In genomic region chr10:57794018-57794417, GRCm38 (mm10) we compare ENCODE assay signal across 8 mouse cellular contexts. TPM values are rescaled to one million over a fixed set of nuclear protein-coding genes. Genes with fewer than 3 reads are reported as not detected.
DNase-seq lines count a peak whose midpoint lies in the region; ATAC-seq and TF ChIP-seq lines count a peak whose summit lies in the region.

TSS of gene Smpdl3a (plus strand) at chr10:57794335.

- TF ChIP-seq POLR2A in cerebellum, adult 2 months (IDR thresholded peaks at IDR 0.05; ENCODE audit: borderline replicate concordance, insufficient read depth, low read length) = no peak
- TF ChIP-seq POLR2A in limb, embryonic 14.5 days (IDR thresholded peaks at IDR 0.05; ENCODE audit: borderline replicate concordance, extremely low read depth, insufficient read depth, insufficient read length) = no peak
- no peak for TF ChIP-seq POLR2A in small intestine, adult 2 months (IDR thresholded peaks at IDR 0.05; ENCODE audit: low read depth, low read length)

- H3K27ac ChIP-seq in cerebellum, adult 2 months (ENCODE audit: insufficient read depth, low read length) = 0 out of 2 replicates have a peak within 1 kb of the TSS, but pooled peaks have one; percentile 58
- H3K27ac ChIP-seq in forebrain, embryonic 11.5 days (ENCODE audit: low read depth, low read length) = 0 out of 2 replicates have a peak within 1 kb of the TSS, but pooled peaks have one; percentile 37
- H3K27ac ChIP-seq in limb, embryonic 14.5 days (replicated peaks; ENCODE audit: low read depth, low read length) = no peak within 1 kb of the TSS
- H3K27ac ChIP-seq in small intestine, adult 2 months (ENCODE audit: insufficient read depth, low read depth, low read length) = peak within 1 kb of the TSS; percentile 91

- peak; percentile 1 for ATAC-seq in CD4-positive, CD25-positive, alpha-beta regulatory T cell, adult 4 months
- ATAC-seq in forebrain, embryonic 11.5 days (replicated peaks; ENCODE audit: low FRiP score) = no peak
- no peak for ATAC-seq in limb, embryonic 14.5 days (ENCODE audit: low FRiP score, low read depth)

- WGBS in cerebellum, adult 2 months = 91% methylated on average over 7 of the region's 7 CpGs
- 77% methylated on average over 7 of the region's 7 CpGs for WGBS in forebrain, embryonic 11.5 days
- 78% methylated on average over 7 of the region's 7 CpGs for WGBS in limb, embryonic 14.5 days
- WGBS in small intestine, adult 2 months = 23% methylated on average over 7 of the region's 7 CpGs

- H3K27me3 ChIP-seq in cerebellum, adult 2 months (ENCODE audit: control insufficient read depth, insufficient read depth, low read length) = no peaks in the 10 kb centered on the region
- H3K27me3 ChIP-seq in forebrain, embryonic 11.5 days (ENCODE audit: control insufficient read depth, insufficient read depth, low read length) = no peaks in the 10 kb centered on the region
- no peaks in the 10 kb centered on the region for H3K27me3 ChIP-seq in limb, embryonic 14.5 days (ENCODE audit: control insufficient read depth, insufficient read depth, low read length)
- no peaks in the 10 kb centered on the region for H3K27me3 ChIP-seq in small intestine, adult 2 months (ENCODE audit: control insufficient read depth, insufficient read depth, low read length)

- no peaks in the 10 kb centered on the region for H3K36me3 ChIP-seq in forebrain, embryonic 11.5 days (ENCODE audit: control insufficient read depth, insufficient read depth, low read length)
- no peaks in the 10 kb centered on the region for H3K36me3 ChIP-seq in limb, embryonic 14.5 days (ENCODE audit: control insufficient read depth, insufficient read depth, low read length)
- H3K36me3 ChIP-seq in small intestine, adult 2 months (ENCODE audit: control insufficient read depth, insufficient read depth, low read length) = no peaks in the 10 kb centered on the region

- H3K9me3 ChIP-seq in forebrain, embryonic 11.5 days (ENCODE audit: control insufficient read depth, low read length) = peaks cover 2% of the 10 kb centered on the region; the same call in 1 of the 2 replicates
- 0 out of 2 replicates have a peak, but pooled peaks cover 4% of the 10 kb centered on the region for H3K9me3 ChIP-seq in limb, embryonic 14.5 days (ENCODE audit: control insufficient read depth, low read length)

- peak within 1 kb of the TSS; percentile 70 for H3K9ac ChIP-seq in forebrain, embryonic 11.5 days (ENCODE audit: low read length)
- H3K9ac ChIP-seq in limb, embryonic 14.5 days (ENCODE audit: low read depth, low read length, severe bottlenecking) = peak within 1 kb of the TSS; percentile 70

- no peak for DNase-seq in cerebellum, adult 2 months
- no peak for DNase-seq in cerebellum, postnatal 4 days (ENCODE audit: low spot score in 2 of 2)
- no peak for DNase-seq in forebrain, embryonic 11.5 days (ENCODE audit: low spot score)
- DNase-seq in heart, postnatal 4 days = no peak
- no peak for DNase-seq in limb, embryonic 14.5 days (ENCODE audit: low spot score)
- no peak for DNase-seq in thymus, adult 18-20 months

- no peak for TF ChIP-seq CTCF in cerebellum, adult 2 months (IDR thresholded peaks at IDR 0.05; ENCODE audit: borderline replicate concordance, insufficient read depth, low read depth, low read length)
- TF ChIP-seq CTCF in small intestine, adult 2 months (IDR thresholded peaks at IDR 0.05; ENCODE audit: extremely low read depth, insufficient read length, insufficient replicate concordance, low read depth, low read length) = no peak

- H3K4me3 ChIP-seq in cerebellum, adult 2 months (replicated peaks; ENCODE audit: insufficient read depth, low read depth, low read length) = peak within 1 kb of the TSS; percentile 52
- H3K4me3 ChIP-seq in forebrain, embryonic 11.5 days (ENCODE audit: low read depth, low read length) = peak within 1 kb of the TSS; percentile 37
- H3K4me3 ChIP-seq in limb, embryonic 14.5 days (replicated peaks; ENCODE audit: low read length) = peak within 1 kb of the TSS; percentile 56
- H3K4me3 ChIP-seq in small intestine, adult 2 months (ENCODE audit: low read depth, low read length) = peak within 1 kb of the TSS; percentile 89

- peak within 1 kb of the TSS; percentile 80 for H3K4me2 ChIP-seq in forebrain, embryonic 11.5 days (ENCODE audit: low read depth, low read length, severe bottlenecking)
- peak within 1 kb of the TSS; percentile 97 for H3K4me2 ChIP-seq in limb, embryonic 14.5 days (replicated peaks; ENCODE audit: low read depth, low read length, severe bottlenecking)

- no peaks in the 10 kb centered on the region for H3K4me1 ChIP-seq in cerebellum, adult 2 months (ENCODE audit: control insufficient read depth, insufficient read depth, low read length)
- H3K4me1 ChIP-seq in forebrain, embryonic 11.5 days (replicated peaks; ENCODE audit: control insufficient read depth, insufficient read depth, low read length) = peaks cover 16% of the 10 kb centered on the region; the same call in 1 of the 2 replicates
- no peaks in the 10 kb centered on the region for H3K4me1 ChIP-seq in limb, embryonic 14.5 days (ENCODE audit: control insufficient read depth, insufficient read depth, low read length)
- peaks cover 2% of the 10 kb centered on the region; the same call in 1 of the 2 replicates for H3K4me1 ChIP-seq in small intestine, adult 2 months (ENCODE audit: control insufficient read depth, insufficient read depth, insufficient read length, low read length)

RNA-seq across cellular contexts. Expression of gene Smpdl3a, which starts in this region (rescaled TPM):
- 29.6 and 37.7 TPM in 2 replicates for polyA plus RNA-seq in cerebellum, adult 2 months (2012; rRNA removed)
- 100 to 1,000 TPM; 136 to 158 TPM for polyA plus RNA-seq in CD4-positive, CD25-positive, alpha-beta regulatory T cell, adult 4 months (2017; shearing (Covaris generic))
- polyA plus RNA-seq in forebrain, embryonic 11.5 days (2014; fragmentation: Nextera tagmentation; extraction: Ambion mirVana) = 9.2 and 9.4 TPM in 2 replicates
- total RNA-seq in heart, postnatal 4 days (2021) = 10 to 100 TPM; 28.6 to 36.2 TPM
- polyA plus RNA-seq in limb, embryonic 14.5 days (2012; rRNA removed) = 14.1 and 14.3 TPM in 2 replicates
- polyA plus RNA-seq in limb, embryonic 14.5 days (2014; fragmentation: Nextera tagmentation; extraction: Ambion mirVana) = 13.7 and 16.5 TPM in 2 replicates
- polyA plus RNA-seq in small intestine, adult 2 months (2012; rRNA removed) = 134 and 225 TPM in 2 replicates

Comparison
In these comparisons a context has a peak if more than half of its experiments do, and no peak if none do; other contexts are left out.
1. H3K4me3 ChIP-seq: peak in every context shown above with its lines; median percentile 89 in small intestine, adult 2 months; 56 in limb, embryonic 14.5 days; 52 in cerebellum, adult 2 months; 37 in forebrain, embryonic 11.5 days.